Mouse (Mus musculus): ENCODE data around the gene Pard6a. TPM values are rescaled to one million over a fixed set of nuclear protein-coding genes. Genes with fewer than 3 reads are reported as not detected.

Gene Pard6a
- polyA plus RNA-seq, 1 experiment from 2014 or later: 17.5 TPM

- ATAC-seq (ENCODE audit: insufficient number of reproducible peaks, low FRiP score, low TSS enrichment, low read depth): no peak
- WGBS: 77% methylated on average over 14 of the region's 14 CpGs
- Histone ChIP-seq H3K4me1 (peaks cover 15% of the 10 kb centered on the region), H3K4me3 (replicated peaks) (no peak overlapping the region), H3K27me3 (0 out of 2 replicates have a peak, but pooled peaks cover 4% of the 10 kb centered on the region), H3K36me3 (no peaks in the 10 kb centered on the region), H3K27ac (replicated peaks) (no peak overlapping the region), H3K9me3 (replicated peaks) (no peaks in the 10 kb centered on the region), H3K9ac (no peak overlapping the region), H3K4me2 (replicated peaks) (no peak overlapping the region)
These were observed 10.0 kb upstream of the Pard6a start for GRCm38 (mm10) chr8:105690978-105691377.

DNA sequence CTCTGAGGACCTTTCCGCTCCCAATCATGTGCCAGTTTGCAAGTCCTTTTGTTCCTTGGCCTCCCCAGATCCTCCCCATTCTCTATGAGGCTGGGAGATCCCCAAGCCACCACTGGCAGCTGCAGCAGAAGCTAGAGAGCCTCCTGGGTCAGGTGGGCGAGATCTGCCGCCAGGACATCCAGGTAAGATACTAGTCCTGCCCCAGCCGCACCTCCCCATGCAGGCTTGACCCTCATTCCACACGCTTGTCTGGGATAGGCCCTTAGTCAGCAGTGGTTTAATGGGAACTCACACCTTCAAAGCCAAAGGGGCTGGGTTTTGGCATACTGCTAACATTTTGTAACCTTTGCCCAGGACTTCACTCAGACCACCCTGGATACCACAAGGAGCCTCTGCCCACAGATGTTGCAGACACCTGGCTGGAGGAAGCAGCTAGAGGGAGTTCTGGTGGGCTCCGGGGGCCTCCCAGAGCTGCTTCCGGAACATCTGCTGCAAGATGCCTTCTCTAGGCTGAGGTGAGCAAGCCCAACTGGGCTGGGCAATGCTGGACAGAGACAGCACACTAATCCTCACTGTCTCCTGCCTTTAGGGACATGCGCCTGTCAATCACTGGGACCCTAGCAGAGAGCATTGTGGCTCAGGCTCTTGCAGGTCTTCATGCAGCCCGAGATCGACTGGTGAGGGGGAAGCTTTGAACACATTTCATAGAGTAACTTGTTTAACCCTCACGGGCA is 8.3 kb upstream of the Pard6a start:
- Histone ChIP-seq H3K27ac (replicated peaks) (no peak overlapping the region), H3K9ac (no peak overlapping the region), H3K36me3 (peaks cover 7% of the 10 kb centered on the region), H3K4me3 (replicated peaks) (no peak overlapping the region), H3K4me1 (peaks cover 11% of the 10 kb centered on the region), H3K4me2 (replicated peaks) (no peak overlapping the region), H3K27me3 (0 out of 2 replicates have a peak, but pooled peaks cover 4% of the 10 kb centered on the region), H3K9me3 (replicated peaks) (no peaks in the 10 kb centered on the region)
- ATAC-seq (ENCODE audit: insufficient number of reproducible peaks, low FRiP score, low TSS enrichment, low read depth): no peak
- 91% methylated on average over 11 of the region's 11 CpGs for WGBS

DNA sequence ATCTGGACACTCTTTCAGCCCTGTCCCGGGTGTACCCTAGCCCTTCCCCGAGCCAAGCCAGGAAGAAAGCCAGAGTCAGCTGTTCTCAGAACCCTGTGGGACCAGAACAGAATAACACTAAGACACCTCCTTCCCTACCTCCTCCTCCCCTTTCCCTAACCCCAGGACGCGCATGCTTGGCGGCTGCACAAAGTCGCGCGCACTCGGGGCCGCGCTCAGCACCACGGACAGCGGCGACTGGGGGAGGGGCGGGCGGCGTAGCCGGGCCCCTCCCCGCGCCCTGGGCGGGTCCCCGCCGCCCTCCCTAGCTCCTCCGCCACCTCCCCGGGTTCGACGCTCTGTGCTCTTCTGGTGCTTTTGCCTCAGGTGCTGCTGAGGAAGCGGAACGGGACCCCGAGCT is 7.3 kb upstream of the Pard6a start:
- Histone ChIP-seq H3K4me1 (peaks cover 11% of the 10 kb centered on the region), H3K9ac (no peak overlapping the region; the same call in 1 of the 2 replicates), H3K36me3 (peaks cover 18% of the 10 kb centered on the region), H3K27ac (replicated peaks) (no peak overlapping the region), H3K27me3 (0 out of 2 replicates have a peak, but pooled peaks cover 4% of the 10 kb centered on the region), H3K4me3 (replicated peaks) (peak overlapping the region; percentile 49), H3K9me3 (replicated peaks) (no peaks in the 10 kb centered on the region), H3K4me2 (replicated peaks) (peak overlapping the region; percentile 97)
- peak; percentile 31; the same call in 1 of the 2 replicates for ATAC-seq (ENCODE audit: insufficient number of reproducible peaks, low FRiP score, low TSS enrichment, low read depth)
- WGBS: 5% methylated on average over 19 of the region's 30 CpGs

DNA sequence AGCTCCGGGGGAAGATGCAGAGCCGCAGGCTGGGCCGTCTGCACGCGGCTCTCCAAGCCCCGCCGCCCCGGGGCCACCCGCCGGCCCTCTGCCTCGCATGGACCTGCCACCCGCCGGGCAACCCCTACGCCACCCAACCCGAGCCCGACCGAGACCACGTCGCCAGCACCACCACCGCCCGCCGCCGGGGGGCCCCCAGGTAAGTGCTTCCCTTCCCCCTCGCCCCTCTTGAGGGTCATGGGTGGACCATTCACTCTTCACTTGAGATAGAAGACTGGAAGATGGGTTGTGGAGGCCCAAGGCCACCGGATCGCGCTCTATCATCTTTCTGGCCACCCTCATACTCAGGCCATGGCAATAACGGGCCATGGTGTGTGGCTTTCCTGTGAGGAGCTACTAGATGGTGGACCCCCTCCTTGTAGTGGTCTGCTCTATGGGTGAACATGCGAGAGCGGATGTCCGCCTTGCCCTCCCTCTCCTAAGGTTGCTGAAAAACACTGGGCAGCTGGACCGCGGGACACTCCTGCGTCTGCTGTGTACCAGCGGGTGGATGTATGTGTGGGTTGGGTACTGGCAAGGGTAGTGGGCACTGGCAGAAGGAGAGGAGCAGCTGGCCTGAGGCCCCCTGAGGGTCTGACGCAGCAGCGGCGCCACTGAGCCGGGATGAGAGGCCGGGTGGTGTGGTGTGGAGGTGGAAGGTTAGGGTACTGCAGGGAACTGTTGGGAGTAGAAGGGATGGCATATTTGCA is 6.7 kb upstream of the Pard6a start:
- H3K27me3 ChIP-seq: 0 out of 2 replicates have a peak, but pooled peaks cover 4% of the 10 kb centered on the region
- H3K9me3 ChIP-seq (replicated peaks): no peaks in the 10 kb centered on the region
- no peak for ATAC-seq (ENCODE audit: insufficient number of reproducible peaks, low FRiP score, low TSS enrichment, low read depth)
- H3K4me3 ChIP-seq (replicated peaks): peak overlapping the region; percentile 49
- H3K27ac ChIP-seq (replicated peaks): no peak overlapping the region
- 9% methylated on average over 40 of the region's 40 CpGs for WGBS
- H3K4me2 ChIP-seq (replicated peaks): peak overlapping the region; percentile 97
- peaks cover 21% of the 10 kb centered on the region for H3K36me3 ChIP-seq
- H3K9ac ChIP-seq: no peak overlapping the region; the same call in 1 of the 2 replicates
- H3K4me1 ChIP-seq: peaks cover 11% of the 10 kb centered on the region

GRCm38 (mm10) chr8:105695080-105695780 is 5.7 kb upstream of the Pard6a start:
- no peaks in the 10 kb centered on the region for H3K9me3 ChIP-seq (replicated peaks)
- H3K4me3 ChIP-seq (replicated peaks): no peak overlapping the region
- WGBS: 78% methylated on average over 30 of the region's 30 CpGs
- H3K4me1 ChIP-seq: peaks cover 22% of the 10 kb centered on the region
- H3K36me3 ChIP-seq: peaks cover 21% of the 10 kb centered on the region
- no peak overlapping the region for H3K9ac ChIP-seq
- ATAC-seq (ENCODE audit: insufficient number of reproducible peaks, low FRiP score, low TSS enrichment, low read depth): no peak
- no peak overlapping the region for H3K4me2 ChIP-seq (replicated peaks)
- 0 out of 2 replicates have a peak, but pooled peaks cover 4% of the 10 kb centered on the region for H3K27me3 ChIP-seq
- H3K27ac ChIP-seq (replicated peaks): no peak overlapping the region

GRCm38 (mm10) chr8:105697196-105697780 is 3.7 kb upstream of the Pard6a start:
- 0 out of 2 replicates have a peak, but pooled peaks cover 4% of the 10 kb centered on the region for H3K27me3 ChIP-seq
- ATAC-seq (ENCODE audit: insufficient number of reproducible peaks, low FRiP score, low TSS enrichment, low read depth): no peak
- WGBS: 91% methylated on average over 17 of the region's 17 CpGs
- no peaks in the 10 kb centered on the region for H3K9me3 ChIP-seq (replicated peaks)
- no peak overlapping the region for H3K4me3 ChIP-seq (replicated peaks)
- H3K36me3 ChIP-seq: peaks cover 21% of the 10 kb centered on the region
- H3K4me1 ChIP-seq: peaks cover 33% of the 10 kb centered on the region
- no peak overlapping the region for H3K4me2 ChIP-seq (replicated peaks)
- no peak overlapping the region for H3K9ac ChIP-seq
- no peak overlapping the region for H3K27ac ChIP-seq (replicated peaks)

GRCm38 (mm10) chr8:105698734-105699133 is 2.2 kb upstream of the Pard6a start:
- 0 out of 2 replicates have a peak, but pooled peaks cover 4% of the 10 kb centered on the region for H3K27me3 ChIP-seq
- no peak overlapping the region for H3K9ac ChIP-seq
- H3K27ac ChIP-seq (replicated peaks): no peak overlapping the region
- H3K4me3 ChIP-seq (replicated peaks): no peak overlapping the region
- H3K9me3 ChIP-seq (replicated peaks): no peaks in the 10 kb centered on the region
- H3K36me3 ChIP-seq: peaks cover 32% of the 10 kb centered on the region
- peaks cover 31% of the 10 kb centered on the region for H3K4me1 ChIP-seq
- no peak for ATAC-seq (ENCODE audit: insufficient number of reproducible peaks, low FRiP score, low TSS enrichment, low read depth)
- no peak overlapping the region for H3K4me2 ChIP-seq (replicated peaks)
- WGBS: 83% methylated on average over 5 of the region's 5 CpGs

DNA sequence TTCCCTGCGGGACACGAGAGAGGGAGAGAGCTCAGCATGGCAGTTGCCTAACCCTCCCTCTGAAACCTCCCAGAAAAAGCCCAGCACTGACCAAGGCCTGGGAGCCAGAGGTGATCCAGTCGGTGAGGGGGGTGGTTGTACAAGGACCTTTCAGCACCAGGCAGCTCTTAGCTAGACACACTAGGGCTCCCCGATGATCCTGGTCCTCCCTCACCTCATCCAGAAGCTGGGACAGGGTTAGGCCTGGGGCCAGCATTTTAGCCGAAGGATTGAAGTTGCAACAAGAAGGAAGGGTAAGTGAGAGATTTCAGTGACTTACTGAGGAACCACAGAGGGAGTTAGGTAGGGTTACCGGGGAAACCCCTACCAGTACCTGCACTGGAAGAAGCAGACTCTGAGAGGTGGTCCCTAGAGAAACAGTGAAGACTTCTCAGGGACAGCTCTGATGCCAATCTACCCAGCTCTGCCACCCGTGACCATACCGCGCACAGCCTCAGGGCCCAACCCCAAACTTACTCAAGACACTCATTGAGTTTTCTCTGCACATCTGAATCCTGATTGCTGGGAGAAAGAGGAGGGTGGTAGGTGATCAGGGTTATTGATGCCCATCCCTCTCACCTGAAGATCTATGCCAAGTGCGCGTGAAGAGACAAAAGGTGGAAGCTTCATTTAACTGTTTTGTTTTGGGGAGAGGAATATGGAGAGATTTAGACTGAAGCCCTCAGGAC is 1.3 kb upstream of the Pard6a start:
- Histone ChIP-seq H3K27ac (replicated peaks) (no peak overlapping the region), H3K9me3 (replicated peaks) (no peaks in the 10 kb centered on the region), H3K27me3 (no peaks in the 10 kb centered on the region), H3K4me3 (replicated peaks) (peak overlapping the region; percentile 71), H3K36me3 (peaks cover 41% of the 10 kb centered on the region), H3K9ac (peak overlapping the region; percentile 52; the same call in 1 of the 2 replicates), H3K4me2 (replicated peaks) (peak overlapping the region; percentile 93), H3K4me1 (peaks cover 23% of the 10 kb centered on the region)
- WGBS: 87% methylated on average over 11 of the region's 11 CpGs
- no peak for ATAC-seq (ENCODE audit: insufficient number of reproducible peaks, low FRiP score, low TSS enrichment, low read depth)

- ATAC-seq (ENCODE audit: insufficient number of reproducible peaks, low FRiP score, low TSS enrichment, low read depth): peak; percentile 37
- H3K27ac ChIP-seq (replicated peaks): peak overlapping the region; percentile 96
These were observed 382 bp upstream of the Pard6a start for GRCm38 (mm10) chr8:105700566-105700965.

GRCm38 (mm10) chr8:105702001-105702401 is 1.1 kb downstream of the Pard6a start:
- H3K4me3 ChIP-seq (replicated peaks): peak overlapping the region; percentile 71
- no peaks in the 10 kb centered on the region for H3K9me3 ChIP-seq (replicated peaks)
- peaks cover 41% of the 10 kb centered on the region for H3K36me3 ChIP-seq
- peak overlapping the region; percentile 44 for H3K9ac ChIP-seq
- peak overlapping the region; percentile 96; the same call in 1 of the 2 replicates for H3K27ac ChIP-seq (replicated peaks)
- no peaks in the 10 kb centered on the region for H3K27me3 ChIP-seq
- 41% methylated on average over 18 of the region's 18 CpGs for WGBS
- H3K4me1 ChIP-seq: peaks cover 31% of the 10 kb centered on the region
- no peak for ATAC-seq (ENCODE audit: insufficient number of reproducible peaks, low FRiP score, low TSS enrichment, low read depth)
- H3K4me2 ChIP-seq (replicated peaks): peak overlapping the region; percentile 93

More at GRCm38 (mm10) chr8:105700566-105700965, 382 bp upstream of the Pard6a start:
- 0% methylated on average over 21 of the region's 21 CpGs for WGBS
- peak overlapping the region; percentile 93 for H3K4me2 ChIP-seq (replicated peaks)
- H3K9me3 ChIP-seq (replicated peaks): no peaks in the 10 kb centered on the region
- H3K36me3 ChIP-seq: peaks cover 42% of the 10 kb centered on the region
- peak overlapping the region; percentile 71 for H3K4me3 ChIP-seq (replicated peaks)
- peak overlapping the region; percentile 52 for H3K9ac ChIP-seq
- no peaks in the 10 kb centered on the region for H3K27me3 ChIP-seq
- H3K4me1 ChIP-seq: peaks cover 23% of the 10 kb centered on the region

Data from embryonic facial prominence, embryonic 15.5 days (tissue).